Mouse (Mus musculus): ENCODE measurements around the gene Trp63.

DNA sequence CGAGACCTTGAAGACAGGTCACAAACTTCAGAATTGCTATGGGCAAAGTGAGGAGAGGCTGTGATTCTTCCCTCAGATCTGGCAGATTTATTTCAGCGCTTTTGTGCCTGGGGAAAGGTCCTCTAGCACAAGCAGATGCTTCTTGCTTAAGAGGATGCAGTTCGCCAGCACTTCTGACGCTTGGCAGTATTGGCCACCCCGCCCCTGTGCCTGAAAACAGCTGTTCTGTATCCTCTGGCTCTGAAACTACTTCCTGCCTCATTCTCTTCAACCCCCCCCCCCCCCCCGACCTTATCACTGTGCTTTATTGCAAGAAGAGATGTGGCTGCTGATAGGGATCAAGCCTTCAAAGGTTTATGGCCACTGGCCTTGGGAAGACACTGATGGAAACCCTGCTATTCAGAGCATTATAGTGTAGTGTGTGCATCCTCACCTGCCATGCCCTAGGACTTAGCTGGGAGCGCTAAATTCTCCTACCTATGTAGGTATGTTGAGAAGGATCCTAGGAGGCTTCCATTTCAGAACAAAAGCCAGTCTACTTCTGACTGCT lies 44.5 kb downstream of the Trp63 start:
- TF ChIP-seq POLR2A (IDR thresholded peaks at IDR 0.05; ENCODE audit: borderline replicate concordance, low read depth, low read length) (no peak), CTCF (IDR thresholded peaks at IDR 0.05; ENCODE audit: low read depth, low read length) (no peak)

Measured in bone marrow macrophage, adult 2 months (primary cell).